Mouse (Mus musculus): Measurements from ENCODE around the gene Clpp. TPM values are rescaled to one million over a fixed set of nuclear protein-coding genes. Genes with fewer than 3 reads are reported as not detected.

Gene Clpp
- polyA plus RNA-seq, 1 experiment from 2014 or later: 102 TPM

DNA sequence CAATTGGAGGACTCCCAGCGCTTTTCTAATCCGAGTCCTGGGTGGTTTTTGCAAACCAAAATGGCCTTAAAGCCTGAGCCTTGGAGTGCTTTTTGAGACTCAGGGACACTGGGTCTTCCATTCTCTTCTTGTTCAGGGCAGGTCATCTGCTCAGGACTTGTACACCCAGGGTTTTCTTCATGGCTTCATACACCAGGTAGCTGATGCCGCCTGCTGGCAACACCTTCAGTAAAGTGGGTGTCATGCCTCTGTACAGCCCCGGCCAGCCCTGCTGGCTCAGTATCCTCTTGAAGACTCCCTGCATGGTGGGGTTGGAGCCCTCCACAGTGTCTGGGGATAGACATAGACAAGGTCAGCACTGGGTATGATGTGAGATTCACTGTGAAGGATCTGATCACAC, 42.7 kb downstream of the Clpp start:
- peaks cover 15% of the 10 kb centered on the region for H3K27me3 ChIP-seq (replicated peaks)
- WGBS: 73% methylated on average over 4 of the region's 4 CpGs
- H3K4me3 ChIP-seq: 0 out of 2 replicates have a peak overlapping the region, but pooled peaks have one; percentile 40
- peak overlapping the region; percentile 65 for H3K4me2 ChIP-seq
- H3K4me1 ChIP-seq (replicated peaks): peaks cover 26% of the 10 kb centered on the region
- peaks cover 9% of the 10 kb centered on the region for H3K36me3 ChIP-seq
- no peak for ATAC-seq (ENCODE audit: insufficient number of reproducible peaks, low FRiP score)
- H3K9me3 ChIP-seq (replicated peaks): no peaks in the 10 kb centered on the region
- H3K9ac ChIP-seq: no peak overlapping the region
- no peak overlapping the region for H3K27ac ChIP-seq (ENCODE audit: poor library complexity, severe bottlenecking)

DNA sequence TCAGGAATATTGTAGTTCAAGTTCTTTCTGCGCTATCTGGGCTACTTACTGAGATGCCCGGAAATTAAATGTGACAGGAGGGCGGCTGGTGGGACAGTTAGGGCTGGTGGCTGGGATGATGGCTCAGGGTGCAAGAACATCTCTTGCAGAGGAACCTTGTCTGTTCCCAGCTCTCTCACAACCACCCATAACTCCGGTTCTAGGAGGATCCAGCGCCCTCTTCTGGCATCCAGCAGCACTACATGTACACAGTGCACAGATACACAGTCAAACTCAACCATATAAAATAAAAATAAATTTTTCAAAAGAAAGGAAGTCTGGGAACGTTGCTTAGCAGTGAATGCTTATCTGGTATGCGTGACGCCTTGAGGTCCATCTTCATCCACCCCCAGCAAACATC, 48.9 kb downstream of the Clpp start:
- 36% methylated on average over 8 of the region's 8 CpGs for WGBS
- no peak overlapping the region for H3K9ac ChIP-seq
- H3K36me3 ChIP-seq: no peaks in the 10 kb centered on the region
- peaks cover 11% of the 10 kb centered on the region for H3K4me1 ChIP-seq (replicated peaks)
- H3K9me3 ChIP-seq (replicated peaks): no peaks in the 10 kb centered on the region
- H3K27ac ChIP-seq (ENCODE audit: poor library complexity, severe bottlenecking): no peak overlapping the region
- peaks cover 39% of the 10 kb centered on the region for H3K27me3 ChIP-seq (replicated peaks)
- H3K4me2 ChIP-seq: no peak overlapping the region
- no peak for ATAC-seq (ENCODE audit: insufficient number of reproducible peaks, low FRiP score)
- no peak overlapping the region for H3K4me3 ChIP-seq

DNA sequence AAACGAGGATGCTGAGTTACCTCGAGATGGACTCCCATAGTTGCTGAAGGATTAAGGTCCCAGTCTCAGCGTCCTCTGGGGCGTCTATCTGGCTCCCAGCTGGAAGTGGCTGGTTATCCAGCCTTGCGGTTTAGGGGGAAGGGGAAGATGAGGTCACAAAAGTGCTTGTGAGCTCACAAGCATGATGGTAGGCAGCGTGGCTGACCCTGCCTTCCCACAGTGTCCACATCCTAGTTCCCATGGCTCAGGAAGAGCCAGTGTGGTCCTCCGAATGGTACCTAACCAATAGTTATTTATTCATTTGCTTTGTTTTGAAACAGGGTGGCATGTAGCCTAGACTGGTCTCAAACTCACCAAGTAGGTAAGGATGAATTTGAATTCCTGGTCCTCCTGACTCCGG, 51.4 kb downstream of the Clpp start, which contains the start of gene Slc25a41:
Gene Slc25a41, minus strand, starts transcription at position 101 of the 400 bp plus-strand sequence.
- 62% methylated on average over 8 of the region's 8 CpGs for WGBS
- Histone ChIP-seq H3K4me3 (no peak within 1 kb of the TSS), H3K4me1 (replicated peaks) (peaks cover 11% of the 10 kb centered on the region), H3K27me3 (replicated peaks) (peaks cover 32% of the 10 kb centered on the region), H3K9ac (no peak within 1 kb of the TSS), H3K9me3 (replicated peaks) (no peaks in the 10 kb centered on the region), H3K27ac (ENCODE audit: poor library complexity, severe bottlenecking) (no peak within 1 kb of the TSS), H3K4me2 (no peak within 1 kb of the TSS), H3K36me3 (peaks cover 9% of the 10 kb centered on the region)
- no peak for ATAC-seq (ENCODE audit: insufficient number of reproducible peaks, low FRiP score)

Other genes with a start within 250 kb of the Clpp start
- gene Nrtn, start 232.8 kb upstream of the Clpp start, polyA plus RNA-seq (2016; fragmentation: Nextera tagmentation; extraction: Ambion mirVana): 7.5 and 9.0 TPM in 2 replicates
- 33.3 and 34.8 TPM in 2 replicates for gene Dus3l, start 225.5 kb upstream of the Clpp start, polyA plus RNA-seq (2016; fragmentation: Nextera tagmentation; extraction: Ambion mirVana)
- gene Prr22, start 220.1 kb upstream of the Clpp start, polyA plus RNA-seq (2016; fragmentation: Nextera tagmentation; extraction: Ambion mirVana): 1.0 and 1.4 TPM in 2 replicates
- gene Rfx2, start 159.3 kb upstream of the Clpp start, polyA plus RNA-seq (2016; fragmentation: Nextera tagmentation; extraction: Ambion mirVana): 3.8 and 4.4 TPM in 2 replicates
- gene Acsbg2, start 115.9 kb upstream of the Clpp start, polyA plus RNA-seq (2016; fragmentation: Nextera tagmentation; extraction: Ambion mirVana): not detected in 2 replicates
- 0.33 and 0.36 TPM in 2 replicates for gene 1700061G19Rik, start 114.8 kb upstream of the Clpp start, polyA plus RNA-seq (2016; fragmentation: Nextera tagmentation; extraction: Ambion mirVana)
- 45.3 and 50.6 TPM in 2 replicates for gene Mllt1, start 54.9 kb upstream of the Clpp start, polyA plus RNA-seq (2016; fragmentation: Nextera tagmentation; extraction: Ambion mirVana)
- gene Acer1, start 8.2 kb upstream of the Clpp start, polyA plus RNA-seq (2016; fragmentation: Nextera tagmentation; extraction: Ambion mirVana): not detected in 2 replicates
- gene Alkbh7, start 7.0 kb downstream of the Clpp start, polyA plus RNA-seq (2016; fragmentation: Nextera tagmentation; extraction: Ambion mirVana): 48.5 and 52.8 TPM in 2 replicates
- gene Pspn, start 9.7 kb downstream of the Clpp start, polyA plus RNA-seq (2016; fragmentation: Nextera tagmentation; extraction: Ambion mirVana): 0.55 TPM in 1 of 2 replicates, not detected in the other
- 34.3 and 36.4 TPM in 2 replicates for gene Gtf2f1, start 21.0 kb downstream of the Clpp start, polyA plus RNA-seq (2016; fragmentation: Nextera tagmentation; extraction: Ambion mirVana)
- 0.22 and 0.43 TPM in 2 replicates for gene Gm17949, start 21.2 kb downstream of the Clpp start, polyA plus RNA-seq (2016; fragmentation: Nextera tagmentation; extraction: Ambion mirVana)
- gene Khsrp, start 41.2 kb downstream of the Clpp start, polyA plus RNA-seq (2016; fragmentation: Nextera tagmentation; extraction: Ambion mirVana): 52.4 and 58.7 TPM in 2 replicates
- gene Slc25a41, start 51.3 kb downstream of the Clpp start, polyA plus RNA-seq (2016; fragmentation: Nextera tagmentation; extraction: Ambion mirVana): not detected in 2 replicates
- gene Crb3, start 68.8 kb downstream of the Clpp start, polyA plus RNA-seq (2016; fragmentation: Nextera tagmentation; extraction: Ambion mirVana): 0.27 and 0.94 TPM in 2 replicates
- 15.5 and 17.2 TPM in 2 replicates for gene Slc25a23, start 69.6 kb downstream of the Clpp start, polyA plus RNA-seq (2016; fragmentation: Nextera tagmentation; extraction: Ambion mirVana)
- gene Dennd1c, start 88.2 kb downstream of the Clpp start, polyA plus RNA-seq (2016; fragmentation: Nextera tagmentation; extraction: Ambion mirVana): 0.66 and 1.4 TPM in 2 replicates
- 9.4 and 11.3 TPM in 2 replicates for gene Tubb4a, start 97.5 kb downstream of the Clpp start, polyA plus RNA-seq (2016; fragmentation: Nextera tagmentation; extraction: Ambion mirVana)
- 5.3 and 7.1 TPM in 2 replicates for gene Tnfsf9, start 115.0 kb downstream of the Clpp start, polyA plus RNA-seq (2016; fragmentation: Nextera tagmentation; extraction: Ambion mirVana)
- gene Cd70, start 159.5 kb downstream of the Clpp start, polyA plus RNA-seq (2016; fragmentation: Nextera tagmentation; extraction: Ambion mirVana): not detected in 2 replicates
- gene Tnfsf14, start 203.9 kb downstream of the Clpp start, polyA plus RNA-seq (2016; fragmentation: Nextera tagmentation; extraction: Ambion mirVana): 0.11 and 0.46 TPM in 2 replicates
- 0.87 and 2.6 TPM in 2 replicates for gene C3, start 237.8 kb downstream of the Clpp start, polyA plus RNA-seq (2016; fragmentation: Nextera tagmentation; extraction: Ambion mirVana)